Mouse (Mus musculus) stomach, embryonic 16.5 days (tissue): ENCODE measurements around the gene Mgarp. TPM values are rescaled to one million over a fixed set of nuclear protein-coding genes. Genes with fewer than 3 reads are reported as not detected.
"Not testable (repeated sequence)": the region's sequence is repeated elsewhere in the genome, so short reads cannot be mapped to it uniquely, and the experiment has no call there.

Experiments used
- ATAC-seq: fragments of 200-750 bp; cut with Nextera tagmentation; 2 replicates; pipeline ENCODE4 v1.8.0; 2017; ENCODE audit warnings: moderate number of reproducible peaks, moderate TSS enrichment; ENCODE audit not compliant: insufficient read depth, low FRiP score
- H3K27ac ChIP-seq: fragments of 300-500 bp; sonication (generic); 2 replicates; pipeline ENCODE4 v1.5.1; 2014; ENCODE audit warnings: low read length
- H3K27me3 ChIP-seq: fragments of 300-500 bp; sonication (generic); 2 replicates; pipeline ENCODE4 v1.6.1; 2014; ENCODE audit warnings: low read length, control low read depth, mixed read lengths; ENCODE audit not compliant: control insufficient read depth, insufficient read depth
- H3K36me3 ChIP-seq: fragments of 300-500 bp; sonication (generic); 2 replicates; pipeline ENCODE4 v1.6.1; 2014; ENCODE audit warnings: low read length; ENCODE audit not compliant: control insufficient read depth, insufficient read depth
- H3K4me1 ChIP-seq: fragments of 300-500 bp; sonication (generic); 2 replicates; pipeline ENCODE4 v1.6.1; 2014; ENCODE audit warnings: low read length, control low read depth, mixed read lengths; ENCODE audit not compliant: control insufficient read depth, insufficient read depth
- H3K4me2 ChIP-seq: fragments of 300-500 bp; sonication (generic); 2 replicates; pipeline ENCODE4 v1.6.1; 2014; ENCODE audit warnings: low read depth, low read length, mixed read lengths
- H3K4me3 ChIP-seq: fragments of 300-500 bp; sonication (generic); replicated peaks from 2 replicates; pipeline ENCODE4 v1.5.1; 2014; ENCODE audit warnings: mild to moderate bottlenecking, low read length
- H3K9ac ChIP-seq: fragments of 300-500 bp; sonication (generic); 2 replicates; pipeline ENCODE4 v1.6.1; 2014; ENCODE audit warnings: low read length
- H3K9me3 ChIP-seq: fragments of 300-500 bp; sonication (generic); replicated peaks from 2 replicates; pipeline ENCODE4 v1.6.1; 2016; ENCODE audit warnings: low read length, control low read depth; ENCODE audit not compliant: control insufficient read depth
- WGBS: fragments of 180-500 bp; shearing (Covaris S2); extraction: QIAGEN DNeasy Blood & Tissue Kit; methylation state at CpG from one replicate; pipeline ENCODE4 v1.1.7; 2014; 5-methylcytosine and 5-hydroxymethylcytosine counted together
- polyA plus RNA-seq: library from polyadenylated mRNA; unstranded; fragments of >200 nt; fragmentation: Nextera tagmentation; extraction: Ambion mirVana; gene quantifications from 2 replicates; pipeline ENCODE4 v1.2.1, GENCODE M21; 2015

Gene Mgarp
- polyA plus RNA-seq, 1 experiment from 2014 or later = 4.2 TPM

DNA sequence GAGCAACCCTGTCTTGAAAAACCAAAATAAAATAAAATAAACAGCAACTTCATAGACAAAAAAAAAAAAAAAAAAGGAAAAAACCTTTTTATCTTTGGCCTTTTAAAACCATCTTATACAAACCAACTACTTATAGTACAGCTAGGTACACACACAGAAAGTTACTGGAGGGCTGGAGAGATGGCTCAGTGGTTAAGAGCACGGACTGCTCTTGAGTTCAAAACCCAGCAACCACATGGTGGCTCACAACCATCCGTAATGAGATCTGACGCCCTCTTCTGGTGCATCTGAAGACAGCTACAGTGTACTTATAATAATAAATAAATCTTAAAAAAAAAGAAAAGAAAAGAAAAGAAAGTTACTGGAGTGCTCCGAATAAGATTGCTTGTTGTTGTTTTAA lies 5.5 kb upstream of the Mgarp start:
- H3K27ac ChIP-seq, ATAC-seq, H3K36me3 ChIP-seq, H3K4me1 ChIP-seq, H3K4me3 ChIP-seq, H3K9me3 ChIP-seq, H3K27me3 ChIP-seq, H3K4me2 ChIP-seq, H3K9ac ChIP-seq: not testable (repeated sequence)
- WGBS = 64% methylated on average over 4 of the region's 4 CpGs

DNA sequence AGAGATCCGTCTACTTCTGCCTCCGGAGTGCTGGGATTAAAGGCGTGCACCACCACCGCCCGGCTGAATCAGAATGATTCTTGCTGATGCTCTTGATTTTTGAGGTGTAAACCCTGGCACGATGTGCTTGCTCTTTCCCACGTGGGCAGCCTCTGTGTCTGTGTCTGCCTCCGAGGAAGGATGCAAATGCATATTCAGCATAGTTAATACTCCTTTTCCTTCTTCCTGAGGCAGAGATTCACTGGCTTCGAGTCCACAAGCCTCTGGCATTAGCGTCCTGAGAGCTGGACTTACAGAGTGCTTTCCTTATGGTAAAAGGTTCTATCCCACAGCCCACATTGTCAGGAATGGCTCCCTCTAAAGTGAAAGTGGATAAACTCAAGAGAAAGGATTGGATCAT lies 4.1 kb upstream of the Mgarp start:
- 77% methylated on average over 10 of the region's 10 CpGs for WGBS
- ATAC-seq = no peak
- H3K9ac ChIP-seq = no peak overlapping the region
- H3K27ac ChIP-seq = no peak overlapping the region
- H3K4me1 ChIP-seq = no peaks in the 10 kb centered on the region
- H3K4me3 ChIP-seq = no peak overlapping the region
- no peaks in the 10 kb centered on the region for H3K36me3 ChIP-seq
- H3K9me3 ChIP-seq = no peaks in the 10 kb centered on the region
- H3K27me3 ChIP-seq = peaks cover 3% of the 10 kb centered on the region
- H3K4me2 ChIP-seq = no peak overlapping the region

DNA sequence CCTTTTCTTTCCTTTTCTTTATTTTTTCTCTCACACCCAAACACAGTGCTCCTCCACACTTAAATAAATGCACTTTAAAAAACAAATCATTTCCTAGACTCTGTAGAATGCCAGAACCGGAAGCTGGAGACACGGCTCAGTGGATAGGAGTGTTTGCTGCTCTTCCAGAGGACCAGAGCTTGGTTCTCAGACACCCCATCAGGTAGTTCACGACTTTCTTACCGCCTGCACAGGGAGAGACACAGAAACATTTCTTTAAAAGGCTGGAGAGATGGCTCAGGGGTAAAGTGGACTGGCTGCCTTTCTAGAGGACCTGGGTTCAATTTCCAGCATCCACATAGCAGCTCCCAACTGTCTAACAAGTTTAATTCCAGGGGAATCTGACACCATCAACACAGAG lies 3.0 kb upstream of the Mgarp start:
- Histone ChIP-seq H3K27ac (no peak overlapping the region), H3K4me1 (no peaks in the 10 kb centered on the region), H3K36me3 (no peaks in the 10 kb centered on the region), H3K9me3 (no peaks in the 10 kb centered on the region), H3K9ac (no peak overlapping the region), H3K4me2 (no peak overlapping the region), H3K27me3 (peaks cover 5% of the 10 kb centered on the region), H3K4me3 (no peak overlapping the region)
- 56% methylated on average over 4 of the region's 4 CpGs for WGBS
- ATAC-seq = no peak

DNA sequence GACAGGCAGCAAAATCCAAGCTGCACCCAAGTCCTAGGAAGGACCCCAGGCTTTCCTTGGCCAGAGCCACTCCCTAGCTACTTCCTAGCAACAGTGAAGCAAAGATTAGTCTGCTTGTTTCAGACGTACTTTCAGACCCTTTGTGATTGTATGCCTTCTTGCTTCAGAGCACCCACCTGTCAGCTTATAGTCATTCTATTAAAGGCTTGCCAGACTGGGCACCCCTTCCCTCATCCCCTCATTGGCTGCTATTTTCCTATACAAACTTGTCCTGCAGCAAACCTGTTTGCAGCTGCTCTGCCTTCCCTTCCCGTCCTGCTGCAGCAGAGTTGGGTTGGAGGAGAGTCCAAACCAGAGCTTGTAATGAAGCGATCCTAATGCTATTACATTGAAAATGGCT lies 2.1 kb upstream of the Mgarp start:
- Histone ChIP-seq H3K27me3 (peaks cover 5% of the 10 kb centered on the region), H3K4me1 (no peaks in the 10 kb centered on the region), H3K4me3 (no peak overlapping the region), H3K27ac (no peak overlapping the region), H3K36me3 (no peaks in the 10 kb centered on the region), H3K4me2 (no peak overlapping the region), H3K9ac (no peak overlapping the region), H3K9me3 (no peaks in the 10 kb centered on the region)
- 26% methylated on average over 3 of the region's 3 CpGs for WGBS
- no peak; the same call in 1 of the 2 replicates for ATAC-seq

DNA sequence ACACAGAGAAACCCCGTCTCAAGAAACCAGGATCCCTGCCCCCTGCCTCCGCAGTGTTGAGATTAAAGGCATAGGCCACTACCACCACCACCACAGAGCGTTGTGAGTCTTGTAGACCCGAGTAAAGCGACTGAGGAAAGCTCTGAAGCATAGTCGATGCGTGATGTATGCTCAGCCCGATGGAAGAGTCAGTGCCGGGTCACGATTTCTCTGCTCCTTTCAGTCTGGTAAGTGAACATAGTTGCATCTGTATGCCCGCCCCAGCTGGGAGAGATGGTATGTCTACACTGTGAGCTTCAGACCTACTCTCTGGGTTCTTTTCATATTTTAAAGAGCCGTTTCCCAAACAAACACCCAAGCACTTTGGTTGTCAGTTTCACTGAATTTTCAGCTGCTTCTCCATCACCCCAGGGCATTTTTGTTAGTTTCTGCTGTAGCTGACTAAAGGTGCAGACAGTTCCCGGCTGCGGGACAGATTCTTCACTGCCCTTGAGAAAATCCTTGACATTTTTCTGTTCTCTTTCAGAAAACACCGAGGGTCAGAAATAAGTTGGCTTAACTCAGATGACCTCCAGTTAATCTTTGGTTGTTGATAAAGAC lies 1.3 kb upstream of the Mgarp start:
- Histone ChIP-seq H3K9me3 (no peaks in the 10 kb centered on the region), H3K27me3 (peaks cover 5% of the 10 kb centered on the region), H3K4me2 (no peak overlapping the region), H3K27ac (no peak overlapping the region), H3K36me3 (no peaks in the 10 kb centered on the region), H3K4me1 (no peaks in the 10 kb centered on the region), H3K9ac (no peak overlapping the region), H3K4me3 (no peak overlapping the region)
- 63% methylated on average over 15 of the region's 15 CpGs for WGBS
- ATAC-seq = no peak

DNA sequence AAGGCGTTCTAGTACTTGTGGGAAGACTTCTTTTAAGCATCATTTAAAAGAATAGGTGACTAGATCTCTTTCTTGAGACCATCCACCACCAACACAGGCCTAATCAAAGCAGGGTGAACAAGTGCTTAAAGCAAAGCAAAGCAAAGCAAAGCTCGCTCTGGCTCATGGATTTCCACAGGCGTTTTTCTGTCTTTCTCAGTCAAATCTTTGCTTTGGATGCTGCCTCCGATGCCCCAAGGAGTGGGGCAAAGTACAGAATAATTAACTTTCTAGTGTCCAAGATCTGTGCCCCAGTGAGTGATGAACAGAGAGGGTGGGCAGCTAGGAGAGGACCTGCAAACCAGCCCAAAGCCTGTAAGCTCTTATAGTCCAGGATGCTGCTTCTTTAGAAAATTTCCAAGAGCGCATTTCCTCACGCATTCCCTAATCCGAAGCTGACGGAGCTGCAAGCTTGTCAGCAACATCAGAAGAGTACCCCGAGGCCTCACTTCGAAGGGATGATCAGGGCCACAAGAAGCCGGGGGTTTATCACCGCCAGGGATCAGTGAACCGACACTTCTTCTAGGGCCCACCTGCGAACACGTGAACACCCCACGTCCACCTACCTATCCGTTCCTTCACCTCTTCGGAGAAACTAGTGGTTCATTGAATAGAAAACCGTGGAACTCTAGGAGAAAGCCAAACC lies 935 bp downstream of the Mgarp start:
- H3K4me3 ChIP-seq = peak overlapping the region; percentile 57; the same call in 1 of the 2 replicates

DNA sequence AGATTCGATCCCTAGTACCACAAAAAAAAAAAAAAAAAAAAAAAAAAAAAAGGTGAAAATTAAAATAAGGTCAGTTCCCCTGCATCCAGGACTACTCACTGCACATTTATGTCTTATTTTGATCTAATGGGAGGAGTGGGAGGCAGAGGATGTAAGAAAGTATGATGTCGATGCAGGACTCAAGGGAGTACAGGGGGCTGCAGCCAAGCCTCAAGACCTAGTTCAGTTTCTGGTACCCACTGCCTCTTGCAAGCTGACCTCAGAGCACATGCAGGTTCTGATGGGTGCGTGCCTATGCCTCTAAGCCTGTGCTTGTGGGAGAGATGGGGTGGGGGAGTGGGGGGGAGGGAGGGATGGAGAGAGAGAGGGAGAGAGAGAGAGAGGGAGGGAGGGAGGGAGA lies 1.7 kb downstream of the Mgarp start:
- no peak for ATAC-seq

More for the DNA sequence above, 935 bp downstream of the Mgarp start:
- WGBS = 44% methylated on average over 19 of the region's 19 CpGs
- no peak overlapping the region for H3K9ac ChIP-seq
- no peaks in the 10 kb centered on the region for H3K4me1 ChIP-seq
- H3K27me3 ChIP-seq = peaks cover 5% of the 10 kb centered on the region
- H3K36me3 ChIP-seq = no peaks in the 10 kb centered on the region
- no peaks in the 10 kb centered on the region for H3K9me3 ChIP-seq
- H3K27ac ChIP-seq = no peak overlapping the region
- no peak for ATAC-seq
- H3K4me2 ChIP-seq = peak overlapping the region; percentile 71; the same call in 1 of the 2 replicates

DNA sequence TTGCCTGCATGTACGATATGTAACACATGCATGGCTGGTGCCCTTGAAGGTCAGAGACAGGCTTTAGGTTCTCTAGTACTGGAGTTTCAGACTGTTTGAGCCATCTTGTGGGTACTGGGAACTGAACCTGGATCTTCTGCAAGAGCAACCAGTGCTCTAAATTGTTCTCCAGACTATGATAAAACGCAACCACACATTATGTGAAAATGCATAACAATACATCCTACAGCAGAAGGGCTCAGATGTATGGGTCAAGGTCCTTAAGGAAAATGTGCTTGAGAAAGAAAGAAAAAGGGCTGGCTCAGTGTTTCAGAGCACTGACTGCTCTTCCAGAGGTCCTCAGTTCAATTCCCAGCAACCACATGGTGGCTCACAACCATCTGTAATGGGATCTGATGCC lies 2.9 kb downstream of the Mgarp start:
- 90% methylated on average over 2 of the region's 2 CpGs for WGBS
- no peak for ATAC-seq
- Histone ChIP-seq H3K4me3 (no peak overlapping the region), H3K9ac (no peak overlapping the region), H3K4me1 (peaks cover 3% of the 10 kb centered on the region; the same call in 1 of the 2 replicates), H3K4me2 (no peak overlapping the region), H3K27me3 (peaks cover 5% of the 10 kb centered on the region), H3K27ac (no peak overlapping the region), H3K9me3 (no peaks in the 10 kb centered on the region), H3K36me3 (no peaks in the 10 kb centered on the region)

More for the DNA sequence above, 1.7 kb downstream of the Mgarp start:
- WGBS = 79% methylated on average over 3 of the region's 3 CpGs
- Histone ChIP-seq H3K4me2 (no peak overlapping the region), H3K4me1 (no peaks in the 10 kb centered on the region), H3K4me3 (no peak overlapping the region), H3K9ac (no peak overlapping the region), H3K36me3 (no peaks in the 10 kb centered on the region), H3K9me3 (no peaks in the 10 kb centered on the region), H3K27me3 (peaks cover 5% of the 10 kb centered on the region), H3K27ac (no peak overlapping the region)

DNA sequence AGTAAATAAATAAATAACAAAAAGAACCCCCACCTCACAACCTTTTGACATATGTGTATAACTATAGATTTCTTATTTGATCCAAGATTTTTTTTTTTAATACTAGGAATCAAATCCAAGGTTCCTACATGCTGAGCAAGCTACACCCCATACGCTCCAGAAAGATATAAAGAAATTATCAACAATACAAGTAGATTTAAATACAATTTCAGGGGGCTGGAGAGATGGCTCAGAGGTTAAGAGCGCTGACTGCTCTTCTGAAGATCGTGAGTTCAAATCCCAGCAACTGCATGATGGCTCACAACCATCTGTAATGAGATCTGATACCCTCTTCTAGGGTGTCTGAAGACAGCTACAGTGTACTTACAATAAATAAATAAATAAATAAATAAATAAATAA lies 3.5 kb downstream of the Mgarp start:
- ATAC-seq, H3K9ac ChIP-seq, H3K4me2 ChIP-seq, H3K27me3 ChIP-seq, H3K4me3 ChIP-seq, H3K27ac ChIP-seq, H3K36me3 ChIP-seq, H3K9me3 ChIP-seq, H3K4me1 ChIP-seq: not testable (repeated sequence)
- WGBS = 93% methylated on average over 3 of the region's 3 CpGs
